Mouse (Mus musculus): ENCODE results near the gene Rexo2.
"Not testable (repeated sequence)": the region's sequence is repeated elsewhere in the genome, so short reads cannot be mapped to it uniquely, and the experiment has no call there.

Gene Rexo2

DNA sequence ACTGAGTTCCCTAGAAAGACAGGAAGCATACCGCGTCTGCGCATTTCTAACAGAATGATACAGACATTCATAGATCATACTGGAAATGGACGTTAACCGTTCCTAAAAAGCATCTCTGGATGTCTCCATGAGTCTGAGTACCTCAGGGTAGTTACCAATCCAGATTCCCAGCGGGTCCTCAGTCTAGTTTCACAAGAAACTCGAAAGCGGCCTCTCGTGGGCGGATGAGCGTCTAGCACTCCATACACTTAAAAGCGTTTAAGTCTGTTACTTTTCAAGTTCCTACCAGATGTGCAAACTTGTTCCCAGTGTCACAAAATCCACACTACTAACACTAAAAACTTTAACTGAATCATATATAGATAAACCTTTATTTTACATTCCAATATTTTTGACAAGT is 7.3 kb downstream of the Rexo2 start:
- DNase-seq (ENCODE audit: extremely low read depth, insufficient read length, low spot score) = no peak

DNA sequence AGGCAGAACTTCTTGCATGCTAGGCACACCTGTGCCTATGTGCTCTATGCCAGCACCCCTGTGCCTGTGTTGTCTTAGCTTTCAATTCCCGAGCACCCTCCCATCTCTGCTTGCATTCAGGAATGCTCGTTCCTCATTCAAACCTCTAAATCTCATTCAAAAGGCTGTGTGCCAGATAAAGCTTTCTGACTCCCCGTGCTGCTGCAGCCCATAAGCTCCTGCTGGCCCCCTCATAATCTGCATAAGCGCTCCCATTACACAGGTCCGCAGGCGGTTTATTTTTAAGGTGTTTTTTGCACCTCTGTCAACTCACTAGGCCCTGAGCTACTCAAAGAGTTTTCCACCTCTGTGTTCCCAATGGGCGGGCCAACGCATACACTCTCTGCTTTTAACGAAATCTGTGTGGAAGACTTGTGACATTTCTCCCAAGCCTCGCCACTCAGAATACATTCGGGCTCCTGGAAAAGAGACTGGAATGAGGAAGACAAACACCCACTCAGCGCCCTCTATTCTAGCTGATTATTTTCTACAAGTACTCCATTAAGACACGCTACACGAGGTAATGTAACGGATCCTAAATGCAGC is 7.9 kb downstream of the Rexo2 start:
- no peak for DNase-seq (ENCODE audit: extremely low read depth, insufficient read length, low spot score)

DNA sequence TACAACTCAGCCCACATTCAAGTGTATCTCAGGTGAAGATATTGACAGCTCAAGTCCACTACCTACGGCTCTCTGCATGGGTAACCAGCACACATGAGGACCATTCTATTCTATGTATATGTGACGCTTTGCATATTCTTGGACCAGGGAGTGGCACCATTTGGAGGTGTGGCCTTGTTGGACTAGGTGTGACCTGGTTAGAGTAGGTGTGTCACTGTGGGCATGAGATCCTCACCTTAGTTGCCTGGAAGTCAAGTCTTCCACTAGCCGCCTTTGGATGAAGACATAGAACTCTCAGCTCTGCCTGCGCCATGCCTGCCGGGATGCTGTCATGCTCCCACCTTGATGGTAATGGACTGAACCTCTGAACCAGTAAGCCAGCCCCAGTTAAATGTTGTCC is 13.0 kb downstream of the Rexo2 start:
- not testable (repeated sequence) for DNase-seq (ENCODE audit: extremely low read depth, insufficient read length, low spot score)

DNA sequence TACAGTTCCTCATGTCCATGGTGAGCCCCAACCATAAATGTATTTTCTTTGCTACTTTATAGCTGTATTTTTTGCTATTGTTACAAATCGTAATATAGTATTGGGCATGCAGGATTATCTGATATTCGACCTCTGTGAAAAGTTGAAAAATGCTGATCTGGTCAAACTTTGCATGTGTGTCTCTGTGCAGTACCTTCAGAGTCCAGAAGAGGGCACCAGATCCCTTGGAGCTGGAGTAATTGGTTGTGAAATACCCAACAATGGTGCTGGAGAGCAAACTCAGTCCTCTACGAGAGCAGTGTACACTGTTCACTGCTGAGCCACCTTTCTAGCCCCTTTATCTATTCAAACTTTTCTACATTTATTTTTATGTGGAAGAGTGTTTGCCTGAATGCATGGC is 13.6 kb downstream of the Rexo2 start:
- DNase-seq (ENCODE audit: extremely low read depth, insufficient read length, low spot score) = no peak

DNA sequence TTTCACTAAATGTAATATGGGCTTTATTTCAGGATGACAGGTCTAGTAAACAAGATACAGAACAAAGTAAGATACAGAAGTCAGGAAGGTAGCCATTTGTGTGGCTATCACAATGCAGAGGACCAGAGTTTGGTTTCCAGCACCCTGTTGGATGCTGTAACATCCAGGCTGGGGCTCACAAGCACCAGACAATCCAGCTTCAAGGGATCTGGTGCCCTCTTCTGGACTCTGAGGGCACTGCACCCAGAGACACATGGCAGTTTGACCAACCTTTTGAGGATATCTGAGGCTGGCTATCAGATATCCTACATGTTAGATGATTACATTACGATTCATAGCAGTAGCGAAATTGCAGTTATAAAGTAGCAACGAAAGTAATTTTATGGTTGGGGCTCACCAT is 14.8 kb downstream of the Rexo2 start:
- DNase-seq (ENCODE audit: extremely low read depth, insufficient read length, low spot score) = no peak

DNA sequence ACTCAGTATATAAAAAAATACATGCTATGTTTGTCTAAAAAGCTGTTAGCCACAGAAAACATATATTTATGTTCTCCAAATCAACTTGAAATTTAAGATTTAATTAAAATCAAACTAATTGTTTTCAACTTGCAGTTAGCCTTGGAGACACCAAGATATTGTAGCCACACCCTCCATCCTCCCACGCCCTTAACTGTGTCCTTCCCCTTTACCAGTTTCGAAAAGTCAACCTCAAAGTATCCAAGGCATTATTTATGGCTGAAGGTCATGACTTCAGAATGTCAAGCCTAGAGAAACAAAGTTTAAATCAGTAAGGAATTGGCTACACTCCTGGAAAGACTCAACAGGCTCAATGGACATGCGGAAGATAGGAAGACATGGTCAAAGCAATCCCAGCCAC is 18.9 kb downstream of the Rexo2 start:
- DNase-seq (ENCODE audit: extremely low read depth, insufficient read length, low spot score) = no peak

DNA sequence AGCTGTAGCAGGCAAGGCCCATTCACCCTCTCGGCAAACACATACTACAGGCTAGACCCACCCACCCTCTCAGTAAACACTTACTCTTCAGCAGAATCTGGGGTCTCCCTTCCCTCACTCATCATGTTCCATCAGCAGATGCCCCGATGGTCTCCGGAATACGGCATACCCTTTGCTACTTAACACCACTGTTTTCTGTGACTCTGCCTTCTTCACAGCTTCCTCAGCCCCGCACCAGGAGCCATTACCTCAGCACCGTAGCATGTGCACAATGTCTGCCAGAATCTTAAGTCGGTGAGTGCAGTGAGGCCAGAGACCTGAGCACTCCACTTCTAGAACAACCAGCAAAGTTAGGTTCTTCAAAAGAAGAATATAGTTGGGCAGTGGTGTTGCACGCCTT is 19.7 kb downstream of the Rexo2 start:
- no peak for DNase-seq (ENCODE audit: extremely low read depth, insufficient read length, low spot score)

DNA sequence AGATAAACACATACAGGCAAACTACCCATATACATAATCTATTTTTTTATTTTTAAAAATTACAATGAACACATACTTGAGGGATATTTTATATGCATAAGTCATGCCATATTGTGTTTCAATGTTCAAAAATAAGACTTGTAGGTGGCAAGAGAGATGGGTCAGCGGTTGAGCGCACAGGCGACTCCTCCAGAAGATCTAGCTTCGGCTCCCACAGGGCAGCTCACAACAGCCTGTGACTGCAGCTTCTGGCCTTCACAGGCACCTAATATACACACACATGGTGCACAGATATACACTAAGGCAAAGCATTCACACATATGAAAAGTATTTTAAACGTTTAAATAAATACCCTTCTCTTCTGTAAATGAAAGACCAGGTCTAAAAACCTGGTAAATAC is 21.0 kb downstream of the Rexo2 start:
- no peak for DNase-seq (ENCODE audit: extremely low read depth, insufficient read length, low spot score)

DNA sequence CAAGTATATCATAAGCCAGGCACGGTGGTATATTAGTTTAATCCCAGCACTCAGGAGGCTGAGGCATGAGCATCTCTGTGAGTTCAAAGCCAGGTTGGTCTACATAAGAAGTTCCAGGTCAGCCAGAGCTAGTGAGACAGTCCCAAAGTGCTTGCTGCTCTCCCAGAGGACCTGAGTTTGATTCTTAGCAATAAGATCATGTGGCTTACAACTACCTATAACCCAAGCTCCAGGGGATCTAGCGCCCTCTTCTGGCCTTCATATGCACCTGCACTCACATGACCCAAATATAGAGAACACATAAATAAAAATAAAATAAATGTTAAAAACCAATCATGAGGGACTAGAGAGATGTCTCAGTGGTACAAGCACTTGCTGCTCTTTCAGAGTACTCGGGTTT is 21.5 kb downstream of the Rexo2 start:
- no peak for DNase-seq (ENCODE audit: extremely low read depth, insufficient read length, low spot score)

DNA sequence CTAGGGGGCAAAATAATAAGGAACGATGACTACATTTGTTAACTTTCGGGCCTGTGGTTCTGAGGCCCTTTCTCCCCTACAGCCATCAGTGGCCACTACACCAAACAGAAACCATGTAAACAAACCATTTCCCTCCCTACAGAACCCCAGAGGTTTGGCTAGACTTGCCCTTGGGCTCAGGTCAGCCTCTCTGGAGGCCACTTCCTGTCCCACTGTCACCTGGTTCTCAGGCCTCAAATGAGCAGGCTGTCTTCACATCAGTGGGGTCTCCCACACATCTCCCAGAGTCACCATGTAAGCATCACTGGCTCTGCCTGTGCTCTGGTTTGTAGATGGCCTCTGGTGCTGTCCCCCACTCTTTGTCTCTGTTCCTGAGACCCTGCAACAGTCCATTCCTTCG is 24.5 kb downstream of the Rexo2 start:
- DNase-seq (ENCODE audit: extremely low read depth, insufficient read length, low spot score) = peak; percentile 39

DNA sequence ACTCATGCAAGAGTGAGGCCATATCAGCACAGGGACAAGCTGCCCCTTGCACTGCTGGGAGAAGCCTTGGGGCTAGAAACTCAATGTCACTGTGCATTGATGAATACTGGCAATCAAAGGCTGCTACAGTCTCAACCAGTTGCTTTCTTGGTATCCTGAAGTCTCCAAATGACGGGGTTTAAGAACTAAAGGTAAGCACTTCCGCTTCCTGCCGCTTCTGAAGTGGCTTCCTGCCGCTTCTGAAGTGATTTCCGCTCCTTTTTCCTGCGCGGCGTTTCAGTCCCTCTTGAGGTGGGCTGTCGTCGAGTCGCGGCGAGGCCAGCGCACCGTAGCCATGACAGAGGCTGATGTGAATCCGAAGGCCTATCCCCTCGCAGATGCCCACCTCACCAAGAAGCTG is 30.4 kb downstream of the Rexo2 start:
- no peak for DNase-seq (ENCODE audit: extremely low read depth, insufficient read length, low spot score)

DNA sequence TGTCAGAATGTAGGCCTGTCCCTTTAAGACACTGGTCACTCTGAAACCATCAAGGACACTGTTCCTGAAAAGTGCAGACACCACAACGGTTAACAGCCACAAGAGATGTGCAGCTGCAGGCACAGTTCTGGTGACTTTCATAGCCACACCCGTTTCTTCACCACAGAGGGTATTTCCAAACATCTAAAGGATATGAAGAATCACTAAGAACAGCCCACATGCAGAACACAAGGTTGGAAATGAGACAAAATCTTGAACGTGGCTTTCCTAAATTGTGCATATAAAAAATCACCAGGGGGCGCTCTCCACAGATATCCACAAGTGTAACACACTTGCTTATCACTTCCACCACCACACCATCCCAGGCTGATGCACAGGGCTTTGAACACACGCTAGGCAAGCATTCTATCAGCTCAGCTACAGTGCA is 32.6 kb downstream of the Rexo2 start:
- DNase-seq (ENCODE audit: extremely low read depth, insufficient read length, low spot score) = no peak

DNA sequence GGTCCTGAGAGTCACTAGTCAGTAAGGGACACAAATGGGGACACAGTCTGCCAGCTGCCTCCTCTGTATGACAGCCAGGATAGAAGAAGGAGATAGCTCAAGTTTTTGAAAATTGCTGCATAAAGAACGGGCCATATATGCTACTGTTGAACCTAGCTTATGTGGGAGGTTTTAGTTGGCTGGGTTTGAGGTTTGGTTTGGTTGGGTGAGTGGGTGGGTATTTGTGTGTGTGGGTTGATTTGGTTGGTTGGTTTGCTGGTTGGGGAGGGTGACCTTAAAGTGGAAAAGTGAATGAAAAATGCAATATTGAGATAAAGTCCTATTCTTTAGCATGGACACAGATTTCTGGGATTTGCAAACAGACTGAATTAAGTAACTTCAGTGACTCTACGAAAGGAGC is 35.6 kb downstream of the Rexo2 start:
- no peak for DNase-seq (ENCODE audit: extremely low read depth, insufficient read length, low spot score)

DNA sequence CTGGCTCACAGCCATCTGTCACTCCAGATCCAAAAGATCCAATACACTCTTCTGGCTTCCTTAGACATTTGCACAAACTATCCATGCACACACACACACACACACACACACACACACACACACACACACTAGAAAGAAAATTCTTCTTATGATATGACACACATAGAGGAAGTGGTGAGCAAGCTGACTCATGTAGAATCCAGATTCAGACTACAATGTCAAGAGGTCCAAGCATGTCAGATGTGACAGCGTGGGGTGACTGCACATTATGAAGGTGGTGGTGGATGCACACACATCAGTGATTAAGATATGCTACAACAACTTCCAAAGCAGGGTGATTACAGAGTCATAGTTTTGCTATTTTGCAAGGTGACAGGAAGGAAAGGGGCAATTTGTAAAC is 36.5 kb downstream of the Rexo2 start:
- peak; percentile 21 for DNase-seq (ENCODE audit: extremely low read depth, insufficient read length, low spot score)

DNA sequence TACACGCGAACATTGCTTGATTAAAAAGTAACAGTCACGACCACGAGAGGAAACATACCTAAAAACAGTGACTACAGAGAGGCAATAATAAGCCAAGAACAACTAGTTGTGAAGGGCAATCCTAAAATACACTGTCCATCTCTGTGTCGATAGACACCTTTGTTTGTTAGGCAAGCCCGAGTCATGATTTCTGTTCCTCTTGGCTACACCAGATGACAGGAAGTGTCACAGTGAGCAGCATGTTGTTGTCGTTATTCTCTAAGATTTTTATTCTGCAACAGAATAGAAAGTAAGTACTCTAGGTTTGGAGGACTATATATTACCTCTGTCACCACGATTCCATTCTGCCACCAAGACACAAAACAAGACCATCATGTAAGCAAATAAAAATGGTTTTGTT is 48.0 kb downstream of the Rexo2 start:
- DNase-seq (ENCODE audit: extremely low read depth, insufficient read length, low spot score) = no peak

DNA sequence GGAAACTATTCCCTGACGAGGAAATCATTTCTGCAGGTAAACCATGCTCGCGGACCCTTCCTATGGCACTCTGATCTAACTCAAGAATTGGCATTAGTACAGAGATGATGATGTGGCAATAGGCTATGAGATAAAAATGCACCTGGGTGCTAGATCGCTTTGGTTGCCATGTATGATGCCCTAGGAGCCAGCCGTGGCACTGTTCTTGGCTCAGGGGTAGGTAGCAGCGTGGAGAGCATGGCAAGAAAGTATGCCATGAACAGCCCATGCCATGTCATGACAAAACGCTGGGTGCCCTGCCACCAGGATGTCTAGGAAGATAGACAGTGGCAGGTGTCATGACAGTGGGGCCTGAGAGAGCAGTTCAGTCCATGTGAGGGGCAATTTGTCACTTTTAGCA is 53.2 kb downstream of the Rexo2 start:
- no peak for DNase-seq (ENCODE audit: extremely low read depth, insufficient read length, low spot score)

DNA sequence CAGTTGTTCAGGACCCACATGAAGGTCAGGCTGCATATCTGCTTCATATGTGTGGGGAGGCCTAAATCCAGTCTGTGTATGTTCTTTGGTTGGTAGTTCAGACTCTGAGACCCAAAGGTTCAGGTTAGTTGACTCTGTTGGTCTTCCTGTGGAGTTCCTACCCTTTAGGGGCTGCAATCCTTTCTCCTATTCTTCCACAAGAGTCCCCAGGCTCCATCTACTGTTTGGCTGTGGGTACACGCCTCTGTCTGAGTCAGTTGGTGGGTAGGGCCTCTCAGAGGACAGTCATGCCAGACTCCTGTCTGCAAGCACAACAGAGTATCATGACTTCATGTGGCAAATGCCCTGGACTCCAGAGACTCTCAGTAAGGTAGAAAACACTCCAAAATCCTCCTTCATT is 57.2 kb downstream of the Rexo2 start:
- DNase-seq (ENCODE audit: extremely low read depth, insufficient read length, low spot score) = no peak

DNA sequence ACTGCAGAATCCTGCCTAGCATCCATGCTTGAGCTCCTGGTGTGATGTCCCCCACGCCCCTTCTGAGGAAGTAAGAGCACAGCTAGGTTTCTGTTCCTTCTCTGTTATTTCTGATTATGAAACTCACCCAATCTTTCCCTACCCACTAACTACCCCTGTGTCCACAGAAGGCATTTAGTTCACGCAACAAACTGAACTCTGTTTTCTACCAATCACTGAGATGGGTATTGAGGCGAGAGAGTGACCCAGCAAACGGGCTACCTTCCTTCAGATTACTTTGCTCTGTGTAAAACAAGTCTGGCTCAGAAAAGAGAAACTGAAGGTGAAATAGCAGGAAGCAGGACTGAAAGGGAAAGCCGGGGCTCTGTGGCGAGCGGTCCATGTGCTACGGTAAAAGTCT is 58.0 kb downstream of the Rexo2 start:
- DNase-seq (ENCODE audit: extremely low read depth, insufficient read length, low spot score) = no peak

DNA sequence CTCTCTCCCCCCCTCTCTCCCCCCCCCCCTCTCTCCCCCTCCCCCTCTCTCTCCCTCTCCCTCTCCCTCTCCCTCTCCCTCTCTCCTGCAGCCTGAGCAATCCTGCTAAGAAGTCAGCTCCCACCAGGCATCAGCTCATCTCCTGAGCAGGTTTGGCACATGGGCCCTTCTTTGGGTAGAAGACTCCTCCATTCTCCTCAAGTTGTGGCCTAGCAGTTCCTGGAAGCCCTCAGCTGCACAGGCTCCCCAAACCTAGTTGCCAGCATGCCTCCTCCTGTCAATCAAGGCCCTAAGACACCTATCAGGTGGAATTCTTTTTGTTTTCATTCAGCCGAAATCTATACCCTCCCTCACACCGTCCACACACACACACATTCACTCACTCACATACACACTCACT is 58.9 kb downstream of the Rexo2 start:
- DNase-seq (ENCODE audit: extremely low read depth, insufficient read length, low spot score) = no peak

DNA sequence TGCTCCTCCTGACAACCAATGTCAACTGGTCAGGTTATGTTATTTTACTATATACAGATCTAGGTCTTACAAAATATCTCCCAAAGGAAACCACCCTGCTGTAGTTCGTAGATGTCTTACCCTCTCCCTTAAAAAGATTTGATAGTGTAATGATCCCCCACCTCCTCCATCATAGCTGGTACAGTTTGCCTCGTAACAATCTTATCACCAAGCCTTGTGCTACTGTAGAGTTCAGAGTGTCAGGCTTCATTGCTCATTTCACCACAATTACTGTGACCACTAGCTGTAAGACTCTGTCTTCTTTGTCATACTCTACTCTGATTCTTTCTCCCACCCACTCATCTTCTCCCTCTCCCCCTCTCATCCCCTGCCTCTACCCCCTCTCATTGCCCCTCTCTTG is 59.4 kb downstream of the Rexo2 start:
- DNase-seq (ENCODE audit: extremely low read depth, insufficient read length, low spot score) = no peak

DNA sequence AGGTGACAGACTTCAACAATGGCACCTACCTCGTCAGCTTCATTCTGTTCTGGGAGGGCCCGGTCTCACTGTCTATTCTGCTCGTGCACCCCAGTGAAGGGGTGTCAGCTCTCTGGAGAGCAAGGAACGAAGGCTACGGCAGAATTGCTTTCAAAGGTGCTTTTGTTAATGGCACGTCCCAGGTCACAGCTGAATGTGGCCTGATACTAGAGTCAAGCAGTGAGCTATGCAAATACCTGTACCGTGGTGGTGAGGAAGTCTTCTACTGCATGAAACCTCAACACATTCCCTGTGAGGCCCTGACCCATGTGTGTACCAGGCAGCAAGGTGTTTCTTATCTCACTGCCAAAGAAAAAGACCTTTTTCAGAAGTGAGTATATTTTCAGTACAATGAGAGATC is 60.0 kb downstream of the Rexo2 start:
- no peak for DNase-seq (ENCODE audit: extremely low read depth, insufficient read length, low spot score)

DNA sequence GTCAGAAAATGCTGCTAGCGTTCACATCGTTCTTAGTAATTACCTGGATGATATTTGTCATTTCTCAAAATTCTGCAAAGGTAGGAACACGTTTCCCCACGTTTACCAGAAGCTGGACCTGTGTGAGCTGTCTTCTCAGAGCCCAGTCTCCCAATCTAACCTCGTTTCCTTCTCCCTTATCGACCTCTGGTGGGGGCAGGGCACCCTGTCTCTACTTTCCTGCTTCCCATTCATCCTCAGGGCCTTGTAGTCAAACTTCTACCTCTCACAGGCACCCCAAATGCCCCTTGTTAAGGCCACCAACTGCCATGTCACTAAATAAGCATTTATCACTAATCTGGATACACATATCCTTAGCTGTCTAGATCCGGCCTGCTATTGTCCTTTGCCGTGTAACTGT is 61.6 kb downstream of the Rexo2 start:
- DNase-seq (ENCODE audit: extremely low read depth, insufficient read length, low spot score) = no peak
